Mouse (Mus musculus) kidney, postnatal 25 days (tissue): ENCODE results near the gene Raph1.
"Not testable (repeated sequence)": the region's sequence is repeated elsewhere in the genome, so short reads cannot be mapped to it uniquely, and the experiment has no call there.

Source experiments
- DNase-seq, 2 experiments: peaks; one replicate each; pipeline ENCODE4 v3.0.0; 2021; ENCODE audit warnings: mixed read lengths in 2 of 2

Gene Raph1

GRCm38 (mm10) chr1:60565270-60565920 lies 1.5 kb downstream of the Raph1 start:
- peak in 1 of 2 experiments; percentile 6 for DNase-seq

DNA sequence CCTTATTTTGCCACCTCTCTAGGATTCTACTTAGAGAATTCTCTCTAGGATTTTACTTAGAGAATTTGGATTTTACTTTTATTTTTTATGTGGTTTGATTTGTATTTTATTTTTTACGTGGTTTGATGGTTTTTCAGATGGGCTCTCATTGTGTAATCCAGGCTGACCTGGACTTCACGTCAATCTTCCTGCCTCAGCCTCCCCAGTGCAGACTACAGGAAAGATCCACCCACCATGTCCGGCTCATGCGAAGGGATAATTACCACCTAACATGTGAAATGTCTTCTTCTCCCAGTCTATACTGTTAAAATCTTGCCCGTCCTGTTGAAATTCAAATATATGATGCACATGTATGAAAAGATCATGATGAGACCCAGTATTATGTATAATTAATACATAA lies 2.2 kb downstream of the Raph1 start:
- DNase-seq, result no peak

GRCm38 (mm10) chr1:60563021-60563420 lies 3.9 kb downstream of the Raph1 start:
- no peak for DNase-seq

DNA sequence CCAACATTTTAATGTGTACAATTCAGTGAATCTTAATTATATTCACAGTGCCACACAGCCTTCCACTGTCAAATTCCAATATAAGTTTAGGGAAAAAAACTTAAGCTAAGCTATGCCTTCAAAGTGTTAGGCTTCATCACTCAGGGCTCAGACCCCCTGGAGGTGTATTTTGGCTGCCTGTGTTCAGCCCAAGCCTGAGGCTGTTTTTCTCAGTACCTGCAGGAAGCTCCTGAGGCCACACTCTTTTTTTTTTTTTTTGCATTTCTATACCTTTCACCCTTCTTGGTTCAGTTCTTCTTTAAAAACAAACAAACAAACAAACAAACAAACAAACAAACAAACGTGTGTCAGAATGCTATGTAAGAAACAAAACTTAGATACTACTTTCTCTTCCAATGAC lies 23.2 kb downstream of the Raph1 start:
- no peak for DNase-seq

- no peak for DNase-seq
Observed at GRCm38 (mm10) chr1:60539272-60539671, 27.6 kb downstream of the Raph1 start.

- DNase-seq, result peak; percentile 43 to 62
Observed at GRCm38 (mm10) chr1:60534932-60535331, 32.0 kb downstream of the Raph1 start.

GRCm38 (mm10) chr1:60530636-60531035 lies 36.3 kb downstream of the Raph1 start:
- DNase-seq, result no peak

DNA sequence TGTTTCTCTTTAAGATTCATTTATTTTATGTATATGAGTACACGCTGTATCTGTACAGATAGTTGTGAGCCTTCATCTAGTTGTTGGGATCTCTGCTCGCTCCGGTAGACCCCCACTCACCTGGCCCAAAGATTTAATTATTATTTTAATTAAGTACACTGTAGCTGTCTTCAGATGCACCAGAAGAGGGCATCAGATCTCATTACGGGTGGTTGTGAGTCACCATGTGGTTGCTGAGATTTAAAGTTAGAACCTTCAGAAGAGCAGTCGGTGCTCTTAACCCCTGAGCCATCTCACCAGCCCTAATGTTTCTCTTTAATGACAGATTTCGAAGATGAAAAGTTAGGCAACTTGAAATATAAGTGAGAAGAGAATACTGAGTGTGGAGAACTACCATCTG lies 36.8 kb downstream of the Raph1 start:
- DNase-seq, result no peak

DNA sequence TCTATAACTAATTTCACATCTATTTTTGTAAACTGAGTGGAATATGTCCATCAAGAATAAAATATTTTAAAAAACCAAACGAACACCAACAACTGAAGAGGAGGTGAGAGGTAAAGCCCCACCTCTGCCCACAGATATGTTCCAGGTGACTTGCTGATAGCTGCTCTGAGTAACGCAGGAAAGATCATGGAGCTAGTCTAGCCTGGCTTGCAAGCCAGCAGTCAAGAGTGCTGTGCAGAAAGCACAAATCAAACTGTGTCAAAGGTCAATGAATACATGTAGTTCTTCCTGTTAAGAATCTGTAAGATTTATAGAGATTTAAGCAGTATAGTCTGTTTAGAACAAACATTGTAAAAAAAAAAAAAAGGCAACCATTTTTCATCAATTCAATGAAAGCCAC lies 56.3 kb downstream of the Raph1 start:
- DNase-seq, result no peak

- no peak for DNase-seq
Observed at GRCm38 (mm10) chr1:60503456-60503855, 63.4 kb downstream of the Raph1 start.

DNA sequence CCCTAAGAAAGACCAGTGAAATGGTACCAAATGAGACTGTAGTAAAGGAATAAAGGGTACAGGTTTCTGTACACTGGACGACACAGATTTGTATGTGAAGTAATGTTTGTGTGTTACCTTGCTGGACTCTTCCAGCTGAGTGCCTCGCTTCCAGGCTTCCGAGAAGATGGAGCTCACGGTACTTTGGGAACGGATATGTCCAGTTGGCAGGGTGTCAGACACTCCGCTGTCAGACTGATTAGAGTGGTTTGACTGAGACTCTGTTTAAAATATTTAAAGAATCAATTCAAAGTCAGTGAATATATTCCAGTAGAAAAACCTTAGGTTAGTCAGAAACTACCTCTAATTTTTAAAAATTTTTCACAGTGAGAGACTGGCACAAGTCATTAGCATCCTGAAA lies 73.5 kb downstream of the Raph1 start:
- no peak for DNase-seq

- no peak for DNase-seq
Observed at GRCm38 (mm10) chr1:60492404-60492803, 74.5 kb downstream of the Raph1 start.

DNA sequence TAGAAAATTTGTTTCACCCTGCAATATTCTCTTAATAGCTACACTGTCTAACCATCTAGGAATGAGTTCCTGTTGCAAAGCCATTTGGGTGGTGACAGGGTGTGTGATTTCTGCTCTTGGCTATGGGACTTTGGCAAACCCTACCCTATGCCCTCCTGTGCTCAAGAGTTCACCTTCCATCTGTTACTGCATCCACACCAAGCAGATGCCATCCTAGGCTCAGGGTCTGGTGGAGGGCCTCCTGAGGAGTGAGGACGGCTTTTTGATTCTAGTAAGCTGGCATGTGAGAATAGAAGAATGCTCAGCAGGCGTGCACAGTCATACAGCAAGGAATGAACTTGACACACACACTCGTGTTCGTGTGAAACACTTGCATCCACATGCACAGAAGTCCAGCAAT lies 76.4 kb downstream of the Raph1 start:
- no peak for DNase-seq

- DNase-seq, result no peak
Observed at GRCm38 (mm10) chr1:60489660-60490059, 77.2 kb downstream of the Raph1 start.

DNA sequence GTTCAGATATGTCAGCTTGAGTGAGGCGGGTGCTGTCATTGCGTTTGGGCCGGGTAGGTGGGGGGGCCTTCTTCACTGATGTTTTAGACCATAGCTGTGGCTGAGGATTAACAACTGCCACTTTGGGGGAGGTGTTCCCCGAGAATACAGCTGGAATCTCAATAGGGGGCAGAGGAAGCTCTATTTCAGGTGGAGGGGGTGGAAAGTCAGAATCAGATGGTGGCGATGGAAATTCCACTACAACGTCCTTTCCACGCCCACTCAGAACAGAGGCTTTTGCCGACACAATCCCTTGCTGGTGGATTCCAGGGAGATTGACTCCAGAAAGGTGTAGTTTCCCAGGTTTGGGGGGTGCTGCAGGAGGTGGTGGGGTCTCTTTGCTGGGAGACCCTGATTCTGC lies 78.3 kb downstream of the Raph1 start:
- DNase-seq, result peak in 1 of 2 experiments; percentile 30

DNA sequence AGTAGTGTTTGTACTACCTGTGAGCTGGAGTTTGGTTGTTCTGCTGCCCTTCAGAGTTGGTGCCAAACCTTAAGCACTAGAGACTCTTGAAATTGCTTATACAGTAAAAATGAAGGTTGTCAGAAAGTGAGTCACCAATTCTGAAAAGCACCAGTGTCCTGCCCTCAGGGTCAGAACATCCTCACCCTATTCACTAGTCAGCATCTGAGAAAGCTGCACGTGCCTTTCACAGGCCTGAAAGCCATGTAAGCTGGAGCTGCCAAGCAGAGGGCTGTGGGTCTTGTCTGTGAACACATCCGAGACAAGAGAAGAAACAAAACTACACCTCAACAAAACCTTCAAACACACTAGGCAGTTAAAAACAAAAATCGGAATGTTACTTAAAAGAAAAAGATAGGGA lies 81.3 kb downstream of the Raph1 start:
- peak in 1 of 2 experiments; percentile 34 for DNase-seq

DNA sequence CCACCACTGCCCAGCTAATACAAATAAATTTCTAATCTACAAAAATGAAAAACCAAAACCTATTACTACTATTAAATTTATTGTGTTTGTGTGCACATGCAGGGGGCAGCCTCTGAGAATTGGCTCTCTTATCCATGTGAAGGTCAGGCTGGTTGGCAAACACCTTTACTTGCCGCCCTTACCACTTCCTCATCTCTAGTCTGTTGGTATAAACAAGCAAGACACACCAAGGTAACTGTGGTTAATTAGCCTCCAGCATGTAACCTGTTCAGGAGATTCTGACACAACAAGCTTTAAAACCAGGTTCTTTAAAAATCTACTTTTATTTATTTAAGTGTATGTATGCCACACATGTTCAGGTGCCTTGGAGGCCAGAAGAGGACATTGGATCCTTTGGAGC lies 84.0 kb downstream of the Raph1 start:
- DNase-seq, result no peak

- DNase-seq, result no peak
Observed at GRCm38 (mm10) chr1:60481561-60481960, 85.3 kb downstream of the Raph1 start.

DNA sequence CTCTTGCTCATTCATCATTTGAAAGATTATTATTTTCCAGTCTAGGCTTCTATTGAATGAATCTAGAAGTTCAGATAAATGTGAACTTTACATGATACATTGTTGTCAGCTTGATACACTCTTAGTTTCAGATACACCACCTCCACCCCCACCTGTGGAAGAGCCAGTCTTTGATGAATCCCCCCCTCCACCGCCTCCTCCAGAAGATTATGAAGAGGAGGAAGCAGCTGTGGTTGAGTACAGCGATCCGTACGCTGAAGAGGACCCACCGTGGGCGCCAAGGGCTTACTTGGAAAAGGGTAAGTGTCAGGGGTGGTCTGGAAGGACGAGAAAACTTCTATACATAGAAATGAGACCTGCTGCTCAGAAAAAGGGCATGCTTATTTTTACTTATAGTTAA lies 96.4 kb downstream of the Raph1 start:
- DNase-seq, result no peak

- DNase-seq, result no peak
Observed at GRCm38 (mm10) chr1:60469491-60469890, 97.4 kb downstream of the Raph1 start.

- DNase-seq, result no peak
Observed at GRCm38 (mm10) chr1:60460623-60461022, 106.3 kb downstream of the Raph1 start.

DNA sequence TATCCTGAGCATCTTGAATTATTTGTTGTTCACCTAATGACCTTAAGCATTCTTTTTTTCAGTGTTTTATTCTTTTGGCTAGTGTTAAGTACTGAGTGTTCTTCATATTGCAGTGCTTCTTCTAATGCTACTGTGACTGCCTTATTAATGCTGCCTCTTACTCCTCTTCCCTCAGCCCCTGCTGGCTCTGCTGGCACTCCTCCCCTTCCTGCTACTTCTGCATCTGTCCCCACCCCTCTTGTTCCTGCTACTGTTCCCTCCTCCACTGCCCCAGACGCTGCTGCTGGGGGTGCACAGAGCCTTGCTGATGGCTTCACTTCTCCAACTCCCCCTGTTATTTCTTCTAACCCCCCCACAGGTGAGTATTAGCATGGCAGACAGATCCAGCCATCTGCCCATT lies 117.0 kb downstream of the Raph1 start:
- DNase-seq, result no peak

DNA sequence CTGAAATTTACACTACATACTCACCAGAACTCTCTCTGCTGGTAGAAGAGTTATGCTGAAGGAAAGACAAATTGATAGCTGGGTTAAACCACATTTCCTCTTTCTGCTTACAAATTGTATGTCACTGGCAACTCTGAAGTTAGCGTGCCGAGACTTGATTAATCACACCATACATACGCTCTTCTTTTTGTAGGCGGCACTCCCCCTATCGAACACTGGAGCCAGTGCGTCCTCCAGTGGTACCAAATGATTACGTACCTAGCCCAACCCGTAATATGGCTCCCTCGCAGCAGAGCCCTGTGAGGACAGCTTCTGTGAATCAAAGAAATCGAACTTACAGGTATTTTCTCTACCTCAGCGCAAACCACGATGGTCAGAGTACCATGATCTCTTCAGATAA lies 119.8 kb downstream of the Raph1 start:
- no peak for DNase-seq

DNA sequence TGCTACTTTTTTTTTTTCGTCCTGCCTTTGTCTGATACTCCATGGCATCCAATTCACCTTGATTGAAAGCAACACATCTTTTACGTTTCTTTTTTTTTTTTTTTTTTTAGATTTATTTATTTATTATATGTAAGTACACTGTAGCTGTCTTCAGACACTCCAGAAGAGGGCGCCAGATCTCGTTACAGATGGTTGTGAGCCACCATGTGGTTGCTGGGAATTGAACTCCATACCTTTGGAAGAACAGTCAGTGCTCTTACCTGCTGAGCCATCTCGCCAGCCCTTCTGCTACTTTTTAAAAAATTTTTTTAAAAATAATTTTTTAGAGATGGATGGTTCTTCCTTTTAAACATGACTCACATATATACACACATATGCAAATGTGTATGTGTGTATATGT lies 125.5 kb downstream of the Raph1 start:
- not testable (repeated sequence) for DNase-seq

GRCm38 (mm10) chr1:60432497-60432896 lies 134.4 kb downstream of the Raph1 start:
- no peak for DNase-seq
